Comparison of ENCODE assay signal across 8 mouse cellular contexts in genomic region chrX:94121866-94122708, GRCm38 (mm10). TPM values are rescaled to one million over a fixed set of nuclear protein-coding genes. Genes with fewer than 3 reads are reported as not detected.
DNase-seq lines count a peak whose midpoint lies in the region; ATAC-seq and TF ChIP-seq lines count a peak whose summit lies in the region.

No protein-coding gene starts in this region.

- H3K4me1 ChIP-seq in ES-E14 (ENCODE audit: control insufficient read depth in 2 of 2, insufficient read depth in 2 of 2, low read length in 2 of 2, poor library complexity in 1 of 2) = peaks cover 0 to 2% of the 10 kb centered on the region in 2 experiments; a peak in 2 of 4 replicates
- H3K4me1 ChIP-seq in forebrain, embryonic 14.5 days (ENCODE audit: control insufficient read depth, insufficient read depth, low read length) = no peaks in the 10 kb centered on the region
- 0 out of 2 replicates have a peak, but pooled peaks cover 4% of the 10 kb centered on the region for H3K4me1 ChIP-seq in neural tube, embryonic 14.5 days (ENCODE audit: control insufficient read depth, insufficient read depth, low read length)

- H3K4me3 ChIP-seq in ES-E14 (ENCODE audit: insufficient read depth in 1 of 2, low read depth in 1 of 2, low read length in 2 of 2, poor library complexity in 1 of 2, severe bottlenecking in 1 of 2) = peak overlapping the region; percentile 94 to 98
- peak overlapping the region; percentile 55 for H3K4me3 ChIP-seq in forebrain, embryonic 14.5 days (ENCODE audit: low read depth, low read length)
- peak overlapping the region; percentile 53 for H3K4me3 ChIP-seq in neural tube, embryonic 14.5 days (ENCODE audit: low read depth, low read length)

- no peaks in the 10 kb centered on the region for H3K27me3 ChIP-seq in forebrain, embryonic 14.5 days (replicated peaks; ENCODE audit: control insufficient read depth, insufficient read depth, low read length)
- 0 out of 2 replicates have a peak, but pooled peaks cover 3% of the 10 kb centered on the region for H3K27me3 ChIP-seq in neural tube, embryonic 14.5 days (ENCODE audit: control insufficient read depth, insufficient read depth, low read length)

- H3K27ac ChIP-seq in ES-E14 (ENCODE audit: insufficient read depth, low read depth, low read length, poor library complexity, severe bottlenecking) = peak overlapping the region; percentile 98
- H3K27ac ChIP-seq in forebrain, embryonic 14.5 days (ENCODE audit: low read depth, low read length) = peak overlapping the region; percentile 99
- H3K27ac ChIP-seq in neural tube, embryonic 14.5 days (ENCODE audit: low read depth, low read length) = peak overlapping the region; percentile 99

- no peaks in the 10 kb centered on the region for H3K36me3 ChIP-seq in ES-E14 (ENCODE audit: control insufficient read depth, insufficient read depth, low read length, poor library complexity, severe bottlenecking)
- no peaks in the 10 kb centered on the region for H3K36me3 ChIP-seq in forebrain, embryonic 14.5 days (ENCODE audit: control insufficient read depth, insufficient read depth, low read length)
- no peaks in the 10 kb centered on the region for H3K36me3 ChIP-seq in neural tube, embryonic 14.5 days (ENCODE audit: control insufficient read depth, insufficient read depth, low read length)

- peak overlapping the region; percentile 65 for H3K4me2 ChIP-seq in forebrain, embryonic 14.5 days (ENCODE audit: low read length)
- H3K4me2 ChIP-seq in neural tube, embryonic 14.5 days (ENCODE audit: low read depth, low read length) = peak overlapping the region; percentile 59

- H3K9me3 ChIP-seq in ES-E14 (ENCODE audit: control insufficient read depth, insufficient read depth, low read depth, low read length) = no peaks in the 10 kb centered on the region
- H3K9me3 ChIP-seq in forebrain, embryonic 14.5 days (replicated peaks; ENCODE audit: control insufficient read depth, low read length) = no peaks in the 10 kb centered on the region; the same call in 1 of the 2 replicates
- H3K9me3 ChIP-seq in neural tube, embryonic 14.5 days (ENCODE audit: control insufficient read depth, low read length) = no peaks in the 10 kb centered on the region

- ATAC-seq in forebrain, embryonic 14.5 days = peak; percentile 89
- ATAC-seq in neural tube, embryonic 14.5 days (ENCODE audit: low read depth) = peak; percentile 90

- peak; percentile 41 for DNase-seq in ES-E14 (ENCODE audit: low read depth, low spot score)
- DNase-seq in cerebellum, adult 11 months = peak; percentile 80
- DNase-seq in forebrain, embryonic 14.5 days (ENCODE audit: low spot score) = peak; percentile 91
- peak; percentile 83 to 84 for DNase-seq in heart, postnatal 14 days
- DNase-seq in layer of hippocampus, adult 18-20 months (ENCODE audit: low spot score in 2 of 2) = peak; percentile 77 to 87
- DNase-seq in lung, adult 18-20 months = peak; percentile 87
- peak; percentile 85 for DNase-seq in testis, postnatal 10 days (ENCODE audit: low spot score)

- in situ Hi-C loops in ES-E14 (cut with MboI; ENCODE audit: low sequenced_read_pairs in 2 of 2, unreplicated experiment in 2 of 2) = no loop called here

- intact Hi-C loops in heart, postnatal 14 days (cut with DNase I) = loop anchor here (5.0 kb wide), 1 partner anchor 55 kb away; no protein-coding TSS in a partner anchor

- H3K9ac ChIP-seq in ES-E14 (ENCODE audit: insufficient read depth, low read depth, low read length, poor library complexity, severe bottlenecking) = peak overlapping the region; percentile 100
- H3K9ac ChIP-seq in forebrain, embryonic 14.5 days (ENCODE audit: low read length) = peak overlapping the region; percentile 88
- H3K9ac ChIP-seq in neural tube, embryonic 14.5 days (replicated peaks; ENCODE audit: low read depth, low read length) = peak overlapping the region; percentile 83

- WGBS in forebrain, embryonic 14.5 days = 32% methylated on average over 50 of the region's 65 CpGs
- 16% methylated on average over 49 of the region's 65 CpGs for WGBS in neural tube, embryonic 14.5 days

TF ChIP-seq in ES-E14, 5 proteins besides CTCF, POLR2A, EP300 and RAD21:
- 0 out of 2 replicates have a peak, but pooled peaks have one; percentile 26 for TF ChIP-seq HCFC1 (IDR thresholded peaks at IDR 0.05; ENCODE audit: borderline replicate concordance, insufficient read depth, low read length)
- TF ChIP-seq MAFK (IDR thresholded peaks at IDR 0.05; ENCODE audit: insufficient read depth, low read depth, low read length) = no peak

RNA-seq across cellular contexts. Expression of gene Zfx, which starts 1.4 kb away (rescaled TPM):
- total RNA-seq in ES-E14 (2012; rRNA removed) = 21.8 and 27.2 TPM in 2 replicates
- polyA plus RNA-seq in forebrain, embryonic 14.5 days (2014; fragmentation: Nextera tagmentation; extraction: Ambion mirVana) = 26.0 and 38.8 TPM in 2 replicates
- 10 to 100 TPM; 24.1 to 26.8 TPM for total RNA-seq in heart, postnatal 14 days (2021)
- 10 to 100 TPM; 34.1 to 36.4 TPM for total RNA-seq in layer of hippocampus, adult 18-20 months (2021)
- 25.0 and 27.2 TPM in 2 replicates for polyA plus RNA-seq in neural tube, embryonic 14.5 days (2014; fragmentation: Nextera tagmentation; extraction: Ambion mirVana)

Comparison
In these comparisons a context has a peak if more than half of its experiments do, and no peak if none do; other contexts are left out.
1. Peak in every context shown above with its lines: DNase-seq, ATAC-seq, H3K4me3 ChIP-seq and H3K27ac ChIP-seq.
2. DNase-seq: peak in every context shown above with its lines; median percentile 91 in forebrain, embryonic 14.5 days; 87 in lung, adult 18-20 months; 85 in testis, postnatal 10 days; 84 in heart, postnatal 14 days; 82 in layer of hippocampus, adult 18-20 months; 80 in cerebellum, adult 11 months; 41 in ES-E14.